Mouse (Mus musculus) embryo, embryonic 10 days (tissue): Measurements from ENCODE around the gene A530016L24Rik.

Source experiments
- DNase-seq: peaks from one replicate; pipeline ENCODE4 v3.0.0-alpha.2; 2015; ENCODE audit warnings: low spot score

A530016L24Rik gene

GRCm38 (mm10) chr12:112489134-112489533 is at the start of gene A530016L24Rik:
A530016L24Rik (plus strand) TSS chr12:112489448.
- no peak for DNase-seq

GRCm38 (mm10) chr12:112439993-112440392 is 49.3 kb upstream of the A530016L24Rik start:
- no peak for DNase-seq

- no peak for DNase-seq
Observed at GRCm38 (mm10) chr12:112449144-112449827, 40.0 kb upstream of the A530016L24Rik start.

GRCm38 (mm10) chr12:112449828-112450180 is 39.4 kb upstream of the A530016L24Rik start:
- DNase-seq = no peak

- peak; percentile 91 for DNase-seq
Observed at GRCm38 (mm10) chr12:112450883-112451282, 38.4 kb upstream of the A530016L24Rik start.

- no peak for DNase-seq
Observed at GRCm38 (mm10) chr12:112451381-112451780, 37.9 kb upstream of the A530016L24Rik start.

- DNase-seq = no peak
Observed at GRCm38 (mm10) chr12:112451826-112452225, 37.4 kb upstream of the A530016L24Rik start.

GRCm38 (mm10) chr12:112456144-112456713 is 33.0 kb upstream of the A530016L24Rik start:
- no peak for DNase-seq

- DNase-seq = no peak
Observed at GRCm38 (mm10) chr12:112457839-112458238, 31.4 kb upstream of the A530016L24Rik start.

- no peak for DNase-seq
Observed at GRCm38 (mm10) chr12:112462423-112462822, 26.8 kb upstream of the A530016L24Rik start.

GRCm38 (mm10) chr12:112463209-112463608 is 26.0 kb upstream of the A530016L24Rik start:
- DNase-seq = no peak

- no peak for DNase-seq
Observed at GRCm38 (mm10) chr12:112463750-112464444, 25.4 kb upstream of the A530016L24Rik start.

- no peak for DNase-seq
Observed at GRCm38 (mm10) chr12:112464516-112464915, 24.7 kb upstream of the A530016L24Rik start.

- DNase-seq = no peak
Observed at GRCm38 (mm10) chr12:112465928-112466327, 23.3 kb upstream of the A530016L24Rik start.

GRCm38 (mm10) chr12:112467387-112467786 is 21.9 kb upstream of the A530016L24Rik start:
- DNase-seq = no peak

- DNase-seq = no peak
Observed at GRCm38 (mm10) chr12:112469393-112469792, 19.9 kb upstream of the A530016L24Rik start.

- DNase-seq = no peak
Observed at GRCm38 (mm10) chr12:112470216-112470615, 19.0 kb upstream of the A530016L24Rik start.

- DNase-seq = peak; percentile 94
Observed at GRCm38 (mm10) chr12:112473777-112474176, 15.5 kb upstream of the A530016L24Rik start.

GRCm38 (mm10) chr12:112489535-112489934 is 287 bp downstream of the A530016L24Rik start:
- DNase-seq = no peak

- no peak for DNase-seq
Observed at GRCm38 (mm10) chr12:112490444-112490939, 1.2 kb downstream of the A530016L24Rik start.

- no peak for DNase-seq
Observed at GRCm38 (mm10) chr12:112496136-112496535, 6.9 kb downstream of the A530016L24Rik start.

GRCm38 (mm10) chr12:112497731-112498130 is 8.5 kb downstream of the A530016L24Rik start:
- no peak for DNase-seq

GRCm38 (mm10) chr12:112498683-112499082 is 9.4 kb downstream of the A530016L24Rik start:
- DNase-seq = peak; percentile 36
